ENCODE assay signal across 9 mouse cellular contexts in the genomic region with DNA sequence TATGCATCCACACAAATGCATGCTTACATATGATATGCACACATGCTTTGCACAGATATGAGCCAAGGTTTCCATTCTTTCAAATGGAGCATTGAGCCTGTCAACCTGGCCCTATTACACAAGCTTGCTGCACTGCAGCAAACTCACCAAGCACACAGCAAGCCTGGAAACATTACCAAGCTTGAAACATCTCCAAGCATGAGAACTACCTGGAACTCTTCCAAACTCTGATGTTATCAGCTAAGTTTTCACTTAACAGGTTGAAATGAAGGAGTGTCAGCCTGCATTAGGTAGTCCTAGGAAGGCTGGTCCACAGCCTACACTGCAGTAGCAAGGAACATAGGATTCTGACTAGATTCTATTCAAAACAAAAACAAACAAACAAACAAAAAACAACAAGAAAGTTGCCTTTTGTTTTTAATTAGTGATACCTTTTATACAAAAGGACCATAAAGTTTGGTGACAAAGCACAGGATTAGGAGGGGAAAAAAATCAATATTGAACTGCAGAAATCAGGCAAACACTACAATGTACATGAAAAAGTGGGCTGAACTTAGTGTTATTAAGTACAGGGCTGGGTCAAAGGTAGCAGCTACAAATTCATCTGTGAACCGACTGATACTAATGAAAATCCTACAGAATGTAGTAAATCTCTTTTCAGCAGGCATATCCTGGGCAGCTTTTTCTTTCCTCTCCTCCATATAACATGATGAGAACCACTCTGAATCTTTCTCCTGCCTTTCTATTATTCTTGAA.
DNase-seq lines count a peak whose midpoint lies in the region; ATAC-seq and TF ChIP-seq lines count a peak whose summit lies in the region.
"Had no signal": no experiment of that assay in that cellular context is flagged by ENCODE, and none has a peak within 500 bp of the region (broad histone marks: within the 10 kb centered on the region; RNA-seq: fewer than 3 reads in every experiment).

No protein-coding gene starts in this region.

- no peaks in the 10 kb centered on the region for H3K9me3 ChIP-seq in hindbrain, postnatal 0 days (ENCODE audit: low read length)
- no peaks in the 10 kb centered on the region for H3K9me3 ChIP-seq in hindbrain, embryonic 16.5 days (ENCODE audit: control insufficient read depth, low read length)
- no peaks in the 10 kb centered on the region for H3K9me3 ChIP-seq in lung, postnatal 0 days (ENCODE audit: low read length)
- no peaks in the 10 kb centered on the region for H3K9me3 ChIP-seq in liver, postnatal 0 days (ENCODE audit: low read length)

- peak; percentile 33 for DNase-seq in hindbrain, postnatal 0 days (ENCODE audit: low spot score)
- DNase-seq in lung, postnatal 0 days (ENCODE audit: low spot score), result peak; percentile 15
- no peak for DNase-seq in lung, postnatal 25 days (ENCODE audit: low spot score)
- peak; percentile 70 to 75 for DNase-seq in cerebellum, postnatal 10 days
- peak; percentile 16 for DNase-seq in liver, postnatal 0 days
- DNase-seq in urinary bladder, postnatal 14 days (ENCODE audit: low spot score), result no peak
- DNase-seq in retina, postnatal 1 day, result no peak
- DNase-seq: lung, postnatal 10 days had no signal

- ATAC-seq in hindbrain, postnatal 0 days, result no peak
- no peak for ATAC-seq in hindbrain, embryonic 16.5 days
- no peak for ATAC-seq in lung, postnatal 0 days
- peak; percentile 87 for ATAC-seq in liver, postnatal 0 days

- no peak overlapping the region for H3K4me2 ChIP-seq in hindbrain, postnatal 0 days (ENCODE audit: low read depth, low read length)
- no peak overlapping the region for H3K4me2 ChIP-seq in hindbrain, embryonic 16.5 days (ENCODE audit: low read length)
- H3K4me2 ChIP-seq in lung, postnatal 0 days (replicated peaks; ENCODE audit: low read depth, low read length), result no peak overlapping the region
- H3K4me2 ChIP-seq in liver, postnatal 0 days (ENCODE audit: low read depth, low read length), result no peak overlapping the region

- no peak overlapping the region for H3K4me3 ChIP-seq in hindbrain, postnatal 0 days (ENCODE audit: low read length)
- no peak overlapping the region for H3K4me3 ChIP-seq in hindbrain, embryonic 16.5 days (ENCODE audit: low read length)
- H3K4me3 ChIP-seq in lung, postnatal 0 days (ENCODE audit: low read depth, low read length), result no peak overlapping the region
- H3K4me3 ChIP-seq in liver, postnatal 0 days (ENCODE audit: low read depth, low read length), result no peak overlapping the region

- TF ChIP-seq CTCF in hindbrain, postnatal 0 days (IDR thresholded peaks at IDR 0.05; ENCODE audit: low read depth), result no peak
- TF ChIP-seq CTCF in lung, postnatal 0 days (IDR thresholded peaks at IDR 0.05), result no peak
- no peak for TF ChIP-seq CTCF in liver, postnatal 0 days (IDR thresholded peaks at IDR 0.05; ENCODE audit: low read depth)

- no peaks in the 10 kb centered on the region for H3K4me1 ChIP-seq in hindbrain, postnatal 0 days (ENCODE audit: insufficient read depth, low read length)
- H3K4me1 ChIP-seq in hindbrain, embryonic 16.5 days (ENCODE audit: control insufficient read depth, insufficient read depth, low read depth, low read length), result no peaks in the 10 kb centered on the region
- H3K4me1 ChIP-seq in lung, postnatal 0 days (ENCODE audit: insufficient read depth, low read depth, low read length), result no peaks in the 10 kb centered on the region
- H3K4me1 ChIP-seq in liver, postnatal 0 days (ENCODE audit: insufficient read depth), result peaks cover 3% of the 10 kb centered on the region; the same call in 1 of the 2 replicates

- no peak overlapping the region for H3K9ac ChIP-seq in hindbrain, postnatal 0 days (replicated peaks; ENCODE audit: low read length)
- H3K9ac ChIP-seq in hindbrain, embryonic 16.5 days (ENCODE audit: low read depth, low read length), result no peak overlapping the region
- H3K9ac ChIP-seq in lung, postnatal 0 days (replicated peaks; ENCODE audit: low read depth), result no peak overlapping the region
- H3K9ac ChIP-seq in liver, postnatal 0 days (replicated peaks), result no peak overlapping the region

- no peak for TF ChIP-seq EP300 in lung, postnatal 0 days (IDR thresholded peaks at IDR 0.05)
- TF ChIP-seq EP300 in liver, postnatal 0 days (IDR thresholded peaks at IDR 0.05; ENCODE audit: low read depth), result no peak

- no peak overlapping the region for H3K27ac ChIP-seq in hindbrain, postnatal 0 days
- no peak overlapping the region for H3K27ac ChIP-seq in hindbrain, embryonic 16.5 days (ENCODE audit: low read depth, low read length)
- no peak overlapping the region for H3K27ac ChIP-seq in lung, postnatal 0 days (ENCODE audit: low read length)
- 0 out of 2 replicates have a peak overlapping the region, but pooled peaks have one; percentile 8 for H3K27ac ChIP-seq in liver, postnatal 0 days (ENCODE audit: low read depth)

- no peaks in the 10 kb centered on the region for H3K36me3 ChIP-seq in hindbrain, postnatal 0 days (ENCODE audit: insufficient read depth, low read length)
- no peaks in the 10 kb centered on the region for H3K36me3 ChIP-seq in hindbrain, embryonic 16.5 days (ENCODE audit: control insufficient read depth, insufficient read depth, low read length)
- no peaks in the 10 kb centered on the region for H3K36me3 ChIP-seq in lung, postnatal 0 days (ENCODE audit: insufficient read depth, low read length)
- no peaks in the 10 kb centered on the region for H3K36me3 ChIP-seq in liver, postnatal 0 days (replicated peaks; ENCODE audit: insufficient read depth, low read length)

- WGBS in hindbrain, postnatal 0 days, result 83% methylated on average over 1 of the region's 1 CpGs
- 81% methylated on average over 1 of the region's 1 CpGs for WGBS in hindbrain, embryonic 16.5 days
- 46% methylated on average over 1 of the region's 1 CpGs for WGBS in lung, postnatal 0 days
- 55% methylated on average over 1 of the region's 1 CpGs for WGBS in liver, postnatal 0 days (ENCODE audit: insufficient replicate concordance)

- H3K27me3 ChIP-seq in hindbrain, postnatal 0 days (ENCODE audit: insufficient read depth, low read length), result no peaks in the 10 kb centered on the region
- H3K27me3 ChIP-seq in hindbrain, embryonic 16.5 days (replicated peaks; ENCODE audit: control insufficient read depth, insufficient read depth, low read length), result no peaks in the 10 kb centered on the region
- H3K27me3 ChIP-seq in lung, postnatal 0 days (replicated peaks; ENCODE audit: insufficient read depth, low read length), result no peaks in the 10 kb centered on the region
- H3K27me3 ChIP-seq in liver, postnatal 0 days (ENCODE audit: insufficient read depth, low read length), result no peaks in the 10 kb centered on the region

Comparison
In these comparisons a context has a peak if more than half of its experiments do, and no peak if none do; other contexts are left out.
1. DNase-seq: peak in hindbrain, postnatal 0 days (single experiment), lung, postnatal 0 days (single experiment), cerebellum, postnatal 10 days (2 of 2) and liver, postnatal 0 days (single experiment); none in lung, postnatal 25 days (single experiment), urinary bladder, postnatal 14 days (single experiment) and retina, postnatal 1 day (single experiment).